Mouse (Mus musculus): ENCODE measurements around the gene Dbndd2.

- TF ChIP-seq POLR2A (IDR thresholded peaks at IDR 0.05; ENCODE audit: low read depth, low read length) (no peak), CTCF (IDR thresholded peaks at IDR 0.05; ENCODE audit: borderline replicate concordance, insufficient read depth, low read length) (no peak)
Measured at GRCm38 (mm10) chr2:164436215-164436913, 49.5 kb upstream of the Dbndd2 start.

Measured in embryonic fibroblast, embryonic 13.5 days (primary cell).